Mouse (Mus musculus) embryo, embryonic 11 days (tissue): Measurements from ENCODE around the gene Mmp14.

Experiments used
- DNase-seq: peaks from one replicate; pipeline ENCODE4 v3.0.0-alpha.2; 2015

Mmp14 gene

DNA sequence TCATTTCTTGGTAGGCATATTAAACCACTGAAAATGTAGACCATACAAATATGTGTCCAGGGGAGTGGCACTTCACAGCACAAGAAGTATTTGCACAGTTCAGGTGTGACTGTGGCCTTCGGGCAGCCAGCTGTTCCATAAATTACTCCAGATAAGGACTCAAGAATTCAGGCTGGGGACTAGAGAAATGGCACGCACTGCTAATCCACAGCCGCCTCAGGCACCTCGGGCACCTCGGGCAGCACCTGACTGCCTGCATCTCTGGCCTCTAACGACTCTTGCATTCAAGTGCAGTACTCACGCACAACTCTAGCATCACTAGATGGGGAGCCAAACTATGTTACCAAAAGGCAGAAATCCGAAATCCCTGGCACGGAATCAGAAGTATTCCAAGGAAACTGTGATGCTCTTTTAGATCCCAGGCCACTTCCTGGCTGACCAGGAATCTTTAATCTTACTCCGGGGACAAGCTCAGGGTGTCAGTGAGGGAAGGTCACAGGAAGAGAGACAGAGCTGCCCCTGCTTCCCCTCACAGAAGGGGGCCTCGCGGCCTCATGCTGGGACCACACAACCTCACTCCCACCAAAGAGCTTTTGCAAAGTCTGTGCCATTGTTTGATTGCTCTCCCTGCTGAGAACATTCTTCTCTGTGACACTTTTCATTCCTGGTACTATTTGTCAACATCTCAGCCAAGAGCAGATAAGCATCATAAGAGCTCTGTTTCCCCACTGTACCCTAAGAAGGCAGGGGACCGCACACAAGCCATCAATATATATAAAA lies 16.0 kb upstream of the Mmp14 start:
- DNase-seq, result no peak

DNA sequence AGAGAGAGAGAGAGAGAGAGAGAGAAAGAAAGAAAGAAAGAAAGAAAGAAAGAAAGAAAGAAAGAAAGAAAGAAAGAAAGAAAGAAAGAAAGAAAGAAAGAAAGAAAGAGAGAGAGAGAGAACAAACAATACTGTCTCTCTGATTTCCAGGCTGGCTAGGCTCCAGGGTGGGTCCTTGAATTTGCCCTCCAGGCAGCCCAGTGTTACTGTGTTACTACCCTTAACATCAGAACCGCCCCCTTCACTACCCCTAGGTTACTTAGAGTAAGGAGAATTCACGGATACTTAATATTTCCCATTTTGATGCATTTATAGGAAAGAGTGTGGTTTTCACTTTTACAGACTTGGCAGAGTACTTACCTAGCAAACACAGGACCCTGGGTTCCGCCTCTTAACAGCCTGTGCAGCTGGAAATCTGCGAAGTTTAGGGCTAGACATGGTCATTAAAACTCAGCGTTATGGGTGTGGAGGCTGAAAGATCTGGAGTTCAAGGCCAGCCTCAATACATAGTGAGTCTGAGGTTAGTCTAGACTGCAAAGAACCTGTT lies 15.1 kb upstream of the Mmp14 start:
- no peak for DNase-seq

DNA sequence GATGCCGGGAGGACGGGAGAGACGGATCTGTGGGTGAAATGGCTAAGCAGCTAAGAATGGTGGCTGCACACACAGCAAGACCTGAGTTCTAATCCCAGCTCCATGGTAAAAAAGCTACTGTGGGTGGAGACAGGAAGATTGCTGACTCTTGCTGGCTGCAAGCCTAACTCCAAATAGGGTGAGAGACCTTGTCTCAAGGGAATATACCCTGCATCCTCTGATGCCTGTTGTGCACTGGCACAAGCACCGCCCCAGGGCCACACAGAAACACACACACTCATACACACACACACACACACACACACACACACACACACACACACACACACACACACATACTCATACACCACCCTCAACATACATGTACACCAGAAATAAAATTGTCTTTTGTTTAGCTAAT lies 14.6 kb upstream of the Mmp14 start:
- DNase-seq, result no peak

DNA sequence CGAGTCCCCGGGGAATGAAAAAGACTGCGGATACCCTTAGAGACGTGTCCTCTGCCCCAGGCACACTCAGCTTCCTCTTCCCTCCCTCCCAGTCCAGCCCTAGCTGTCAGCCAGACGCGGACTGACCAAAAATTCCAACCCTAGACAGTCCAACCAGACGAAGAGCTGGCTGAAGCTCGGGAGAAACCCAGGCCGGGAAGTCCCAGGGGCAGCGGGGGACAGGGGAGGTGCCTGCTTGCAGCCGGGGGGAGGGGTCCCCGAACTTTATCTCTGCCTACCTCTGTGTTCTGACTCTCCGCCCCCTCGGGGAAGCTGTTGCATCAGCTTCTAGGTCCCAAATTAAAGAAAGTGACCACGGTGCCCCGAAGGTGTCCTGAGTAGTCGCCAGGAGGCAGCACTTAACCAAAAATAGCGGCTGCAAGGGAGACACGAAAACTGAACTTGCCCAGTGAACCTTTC lies 13.8 kb upstream of the Mmp14 start, which contains the start of gene Slc7a7:
TSS of gene Slc7a7 (minus strand) at position 158 of the 459 bp plus-strand sequence.
- peak; percentile 62 for DNase-seq

DNA sequence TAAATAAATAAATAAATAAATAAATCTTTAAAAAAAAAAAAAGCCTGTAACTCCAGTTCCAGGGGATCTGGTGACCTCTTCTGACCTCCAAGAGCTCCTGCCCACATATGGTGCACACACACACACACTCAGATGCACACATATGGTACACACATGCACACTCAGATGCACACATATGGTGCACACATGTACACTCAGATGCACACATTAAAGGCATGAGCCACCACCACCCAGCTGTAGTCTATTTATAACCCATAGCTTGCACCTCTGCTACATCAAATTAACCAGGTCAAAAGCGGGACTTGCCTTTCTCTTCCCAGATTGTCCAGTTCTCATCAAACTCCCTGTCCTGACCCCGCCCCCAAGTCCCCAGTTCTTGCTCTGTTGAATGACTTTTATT lies 10.4 kb upstream of the Mmp14 start:
- no peak for DNase-seq

DNA sequence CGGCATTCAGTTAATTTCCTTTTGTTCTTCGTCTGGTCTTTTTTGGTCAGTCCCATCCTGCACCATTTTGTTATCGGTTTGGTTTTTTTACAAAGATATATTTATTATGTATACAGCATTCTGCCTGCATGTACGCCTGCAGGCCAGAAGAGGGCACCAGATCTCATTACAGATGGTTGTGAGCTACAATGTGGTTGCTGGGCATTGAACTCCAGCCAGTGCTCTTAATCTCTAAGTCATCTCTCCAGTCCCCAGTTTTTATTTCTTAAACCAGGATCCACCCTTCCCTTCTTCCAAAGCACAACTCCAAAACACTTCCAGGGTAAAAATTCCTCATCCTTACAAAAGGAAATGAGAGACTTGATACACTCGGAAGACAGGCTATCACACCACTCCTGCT lies 8.0 kb upstream of the Mmp14 start:
- DNase-seq, result no peak

DNA sequence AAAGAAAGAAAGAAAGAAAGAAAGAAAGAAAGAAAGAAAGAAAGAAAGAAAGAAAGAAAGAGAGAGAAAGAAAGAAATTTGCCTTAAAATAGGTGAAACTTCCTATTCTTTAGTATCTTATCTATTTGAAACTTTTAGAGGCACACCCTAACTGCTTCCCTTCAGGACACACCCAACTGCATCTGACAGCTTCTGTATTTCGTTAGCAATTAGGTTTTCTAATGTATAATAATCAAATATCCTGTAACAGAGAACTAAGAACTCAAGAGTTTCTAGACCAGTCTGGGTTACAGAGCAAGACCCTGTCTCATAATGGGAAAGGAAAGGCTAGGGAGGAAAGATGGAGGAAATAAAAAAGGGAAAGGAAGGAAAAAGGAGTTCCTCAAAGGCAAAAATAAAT lies 6.8 kb upstream of the Mmp14 start:
- DNase-seq, result no peak

DNA sequence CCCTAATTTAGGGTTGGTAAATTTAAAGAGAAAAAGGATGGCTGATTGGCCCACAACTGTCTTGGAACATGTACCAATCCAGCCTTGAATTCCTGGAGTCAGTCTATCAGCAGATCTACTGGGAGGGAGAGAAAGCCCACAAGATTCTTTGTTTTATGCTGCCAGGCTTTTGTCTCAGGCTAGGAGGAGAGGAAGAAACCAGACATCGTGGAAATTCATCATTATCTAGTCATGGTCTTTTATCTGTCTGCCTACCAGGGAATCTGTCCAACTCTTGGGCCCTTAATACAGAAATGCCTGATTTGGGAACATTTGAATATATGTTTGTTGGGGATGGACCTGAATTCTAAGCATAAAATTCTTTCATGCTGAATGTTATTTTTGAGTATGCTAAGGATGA lies 5.9 kb upstream of the Mmp14 start:
- no peak for DNase-seq

DNA sequence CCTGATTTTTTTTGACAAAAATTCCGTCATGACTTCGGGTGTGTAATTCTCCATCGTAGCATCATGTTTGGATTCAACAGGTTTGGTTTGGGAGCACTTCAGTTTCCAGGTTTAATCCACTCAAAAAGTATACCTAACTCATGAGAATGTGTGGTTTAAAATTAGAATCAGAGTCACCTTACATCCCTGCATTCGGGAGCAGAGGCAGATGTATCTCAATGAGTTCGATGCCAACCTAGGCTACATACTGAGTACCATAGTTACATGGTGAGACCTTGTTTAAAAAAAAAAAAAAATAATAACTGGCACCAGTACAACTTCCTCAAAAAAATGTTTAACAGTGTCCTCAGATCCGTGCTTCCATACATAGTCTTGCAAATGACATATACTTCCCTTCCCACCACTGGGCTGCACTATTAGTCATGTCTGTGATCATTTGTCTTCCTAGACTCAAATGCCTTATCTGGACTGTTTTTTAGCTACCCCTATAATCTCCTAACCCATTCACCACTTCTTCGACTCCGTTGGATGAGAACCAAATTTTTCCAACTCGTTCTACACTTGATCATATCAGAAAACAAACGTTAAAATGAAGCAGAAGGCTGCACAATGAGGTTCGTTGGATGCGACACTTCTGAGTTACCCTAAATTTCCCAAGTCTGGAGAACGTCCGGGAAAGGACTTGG lies 5.3 kb upstream of the Mmp14 start:
- DNase-seq, result no peak

DNA sequence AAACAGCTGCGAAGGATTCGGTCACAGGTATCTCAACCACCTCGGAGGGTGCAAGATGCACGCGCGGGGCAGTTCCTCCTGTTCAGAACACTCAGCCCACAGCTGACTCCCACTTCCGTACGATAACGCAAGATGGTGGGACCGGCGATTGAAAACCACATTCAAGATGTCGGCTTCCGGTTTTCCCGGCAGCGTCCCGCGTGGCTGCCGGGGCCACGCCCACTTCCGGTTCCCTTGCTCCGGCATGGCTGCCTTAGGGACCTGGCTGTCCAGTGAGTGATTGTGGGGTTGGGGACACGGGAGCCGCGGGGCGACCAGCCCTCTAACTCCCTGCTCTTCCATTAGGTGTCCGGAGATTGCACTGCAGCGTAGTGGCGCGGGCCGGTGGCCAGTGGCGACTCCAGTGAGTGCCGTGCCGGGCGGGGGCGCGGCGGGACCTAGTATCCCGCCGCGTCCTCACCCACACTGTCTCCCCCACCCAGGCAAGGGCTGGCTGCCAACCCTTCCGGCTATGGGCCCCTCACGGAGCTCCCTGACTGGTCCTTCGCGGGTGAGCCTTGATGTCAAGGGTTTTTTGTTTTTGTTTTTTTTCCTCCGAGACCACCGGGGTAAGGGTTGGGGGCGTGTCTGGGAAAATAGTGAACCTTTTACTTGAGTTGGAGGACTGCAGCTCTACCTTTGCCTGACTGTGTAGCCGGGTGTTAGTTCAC lies 4.6 kb upstream of the Mmp14 start, which contains the start of gene Mrpl52:
TSS of gene Mrpl52 (plus strand) at position 221 of the 710 bp plus-strand sequence.
- DNase-seq, result peak; percentile 98

DNA sequence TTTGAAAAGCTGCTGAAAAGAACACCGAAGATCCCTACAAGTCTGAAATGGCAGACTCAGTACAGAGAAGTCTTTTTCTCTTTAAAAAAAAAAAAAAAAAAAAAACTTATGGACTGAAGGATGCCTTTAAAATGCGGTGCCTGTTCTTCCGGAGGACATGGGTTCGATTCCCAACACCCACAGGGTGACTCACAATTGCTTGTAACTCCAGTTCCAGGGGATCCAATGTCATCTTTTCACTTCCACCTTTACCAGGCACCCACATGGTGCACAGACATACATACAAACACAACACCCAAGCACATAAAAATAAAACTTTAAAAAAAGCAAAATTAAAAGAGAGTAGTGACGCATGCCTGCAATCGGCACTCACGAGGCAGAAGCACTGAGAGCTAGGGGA lies 3.7 kb upstream of the Mmp14 start:
- no peak for DNase-seq

DNA sequence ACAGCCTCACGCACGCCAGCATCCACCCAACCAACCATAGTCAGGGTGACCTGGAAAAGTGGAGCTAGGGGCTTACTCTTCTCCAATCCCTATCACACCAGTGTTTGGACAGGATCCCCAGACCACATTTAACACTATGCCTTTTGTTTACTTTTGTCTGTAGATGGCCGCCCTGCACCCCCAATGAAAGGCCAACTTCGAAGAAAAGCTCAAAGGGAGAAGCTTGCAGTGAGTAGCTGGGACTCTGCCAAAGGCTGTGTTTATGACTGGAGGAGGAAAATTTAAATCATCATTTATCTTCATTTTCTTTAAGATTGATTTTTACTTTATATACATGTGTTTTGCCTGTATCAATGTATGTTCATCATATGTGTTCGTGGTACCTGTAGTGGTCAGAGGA lies 3.0 kb upstream of the Mmp14 start:
- no peak for DNase-seq

DNA sequence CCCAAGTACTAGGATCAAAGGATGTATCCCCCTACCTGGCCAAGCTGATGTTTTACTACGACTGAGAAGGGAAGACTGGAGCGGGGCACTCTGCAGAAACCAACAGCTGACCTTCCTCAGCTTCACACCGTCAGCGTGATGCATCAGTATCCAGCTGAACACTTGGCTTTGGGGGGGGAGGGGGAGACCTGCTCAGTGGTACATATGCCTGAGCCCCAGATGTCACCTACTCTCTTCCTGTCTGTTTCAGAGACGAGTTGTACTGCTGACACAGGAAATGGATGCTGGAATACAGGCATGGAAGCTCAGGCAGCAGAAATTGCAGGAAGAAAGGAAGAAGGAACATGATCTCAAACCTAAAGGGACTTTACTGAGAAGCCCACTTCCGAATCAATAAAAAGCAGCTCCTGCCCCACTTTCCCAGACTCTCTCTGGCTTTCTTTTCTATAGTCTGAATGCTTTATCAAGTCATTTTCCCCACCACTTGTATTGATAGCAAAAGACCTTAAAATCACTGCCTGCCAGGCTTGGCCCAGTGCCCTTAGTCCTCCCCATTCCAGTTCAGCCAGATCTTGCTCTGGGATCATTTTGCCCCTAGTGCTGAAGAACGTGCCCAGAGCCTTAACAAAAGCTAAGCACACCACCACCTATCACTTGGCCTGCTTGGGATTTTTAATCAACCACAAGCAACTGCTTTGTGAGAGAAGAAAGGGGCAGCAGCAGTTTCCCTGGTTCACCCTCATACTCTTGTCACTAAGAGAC lies 1.9 kb upstream of the Mmp14 start:
- no peak for DNase-seq

DNA sequence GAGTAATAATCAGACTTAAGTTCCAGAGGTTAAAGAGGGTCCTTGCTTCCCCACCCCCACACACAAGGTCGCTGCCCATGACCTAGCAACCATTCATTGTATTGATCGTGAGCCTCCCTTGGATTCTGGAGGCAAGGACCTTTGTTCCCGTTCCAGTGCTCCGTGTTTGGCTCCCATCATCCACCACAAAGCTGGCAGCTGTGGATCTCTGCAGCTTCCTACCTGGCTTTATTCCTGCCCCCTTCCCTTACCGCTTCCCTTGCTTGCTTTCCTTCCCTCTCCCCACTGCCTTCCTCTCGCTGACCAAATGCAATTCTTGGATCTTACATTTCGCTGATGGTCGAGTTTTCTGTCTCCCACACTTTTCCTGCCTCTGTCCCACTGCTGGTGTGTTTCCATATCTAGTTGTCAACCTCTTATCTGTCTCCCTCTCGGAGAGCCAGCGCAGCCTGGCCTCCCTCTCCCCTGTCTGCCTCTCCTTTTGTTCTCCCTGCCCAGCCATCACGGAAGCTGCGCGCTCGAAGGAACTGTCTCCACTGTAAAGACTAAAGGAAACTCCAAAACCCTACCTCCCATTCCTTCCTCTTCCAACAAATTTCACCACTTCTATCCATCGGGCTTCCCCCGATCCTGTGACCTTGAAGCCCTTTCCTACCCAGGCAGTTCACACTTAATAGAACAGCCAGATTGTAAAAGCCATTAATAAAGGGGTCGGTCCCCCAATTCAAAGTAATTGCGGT lies 836 bp upstream of the Mmp14 start:
- DNase-seq, result peak; percentile 54

DNA sequence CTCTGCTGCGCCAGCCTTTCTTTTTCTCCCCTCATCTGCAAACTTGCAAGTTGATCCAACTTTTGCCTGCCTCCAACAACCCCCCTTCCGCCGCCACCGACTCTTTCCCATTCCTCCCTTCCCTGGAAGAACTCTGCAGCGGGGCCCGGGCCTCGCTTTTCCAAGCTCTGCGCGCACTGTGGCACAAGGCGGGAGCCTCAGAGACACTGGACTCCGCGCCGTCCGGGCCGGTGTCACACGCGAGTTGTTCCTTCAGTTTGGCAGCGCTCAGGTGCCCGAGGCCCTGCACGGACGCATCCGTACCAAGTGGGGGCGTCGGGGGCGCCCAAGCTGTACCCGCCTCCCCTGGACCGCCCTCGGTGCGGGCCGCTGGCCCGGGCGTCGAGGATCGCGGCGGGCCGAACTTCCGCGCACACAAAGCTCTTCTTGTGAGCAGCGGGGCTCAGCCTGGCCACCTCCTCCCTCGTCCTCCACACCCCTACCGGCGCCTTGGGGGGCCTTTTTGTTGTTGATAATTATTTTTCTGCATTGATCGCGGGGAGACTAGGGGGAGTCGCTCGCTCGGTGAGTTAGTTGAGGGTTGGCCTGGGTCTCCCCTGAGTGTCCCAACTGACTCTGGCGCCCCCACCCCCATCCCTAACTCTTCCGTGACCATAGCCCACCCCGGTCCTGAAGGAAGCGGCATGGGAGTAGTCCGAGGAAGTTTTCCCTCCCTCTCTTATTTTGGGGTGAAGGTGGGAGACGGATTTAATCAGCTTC lies 845 bp downstream of the Mmp14 start:
- DNase-seq, result peak; percentile 70

DNA sequence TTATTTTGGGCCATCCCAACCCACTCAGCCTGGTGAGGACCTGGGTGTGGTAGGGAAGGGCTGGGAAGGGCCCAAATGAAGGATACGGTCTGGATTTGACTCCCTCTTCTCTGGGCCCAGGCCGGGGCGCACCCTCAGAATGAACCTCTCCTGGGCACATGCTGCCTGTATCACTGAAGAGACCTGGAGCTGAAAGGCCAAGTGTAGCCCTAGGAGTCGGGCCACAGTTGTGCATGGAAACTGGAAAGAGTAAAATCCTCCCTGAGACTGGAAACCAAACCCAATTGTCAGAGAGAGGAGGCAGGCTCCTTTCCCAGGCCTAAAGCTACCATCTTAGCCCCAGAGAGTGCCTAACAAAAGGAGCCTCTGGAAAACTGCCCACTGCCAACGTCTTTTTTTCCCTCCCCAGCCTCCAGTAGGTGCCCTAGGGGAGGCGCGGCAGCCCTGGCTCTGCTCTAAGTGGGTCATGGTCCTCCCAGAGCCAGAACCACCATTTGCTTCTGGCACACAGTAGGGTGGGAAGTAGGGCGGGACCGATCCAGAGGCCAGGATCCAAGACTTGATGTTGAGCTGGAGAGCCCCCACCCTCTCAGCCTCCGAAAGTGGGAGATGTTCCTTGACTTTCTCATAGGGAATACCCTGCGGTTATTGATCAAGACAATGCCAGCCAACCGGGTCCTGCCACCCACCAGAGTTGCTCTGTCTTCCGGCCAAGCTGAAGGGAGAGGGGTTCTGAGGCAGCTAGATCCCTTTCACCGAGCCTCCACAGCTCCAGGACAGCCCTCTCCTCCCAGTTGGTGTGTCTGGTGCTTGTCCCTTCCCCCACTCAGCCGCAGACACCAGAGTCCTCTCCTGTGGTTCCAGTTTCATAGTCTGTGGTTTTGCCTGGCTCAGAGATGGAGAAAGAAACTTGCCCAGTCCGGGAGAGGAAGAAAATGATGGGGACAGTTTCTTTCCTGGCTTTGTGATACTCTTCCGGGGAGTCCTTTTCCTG lies 1.7 kb downstream of the Mmp14 start:
- no peak for DNase-seq

DNA sequence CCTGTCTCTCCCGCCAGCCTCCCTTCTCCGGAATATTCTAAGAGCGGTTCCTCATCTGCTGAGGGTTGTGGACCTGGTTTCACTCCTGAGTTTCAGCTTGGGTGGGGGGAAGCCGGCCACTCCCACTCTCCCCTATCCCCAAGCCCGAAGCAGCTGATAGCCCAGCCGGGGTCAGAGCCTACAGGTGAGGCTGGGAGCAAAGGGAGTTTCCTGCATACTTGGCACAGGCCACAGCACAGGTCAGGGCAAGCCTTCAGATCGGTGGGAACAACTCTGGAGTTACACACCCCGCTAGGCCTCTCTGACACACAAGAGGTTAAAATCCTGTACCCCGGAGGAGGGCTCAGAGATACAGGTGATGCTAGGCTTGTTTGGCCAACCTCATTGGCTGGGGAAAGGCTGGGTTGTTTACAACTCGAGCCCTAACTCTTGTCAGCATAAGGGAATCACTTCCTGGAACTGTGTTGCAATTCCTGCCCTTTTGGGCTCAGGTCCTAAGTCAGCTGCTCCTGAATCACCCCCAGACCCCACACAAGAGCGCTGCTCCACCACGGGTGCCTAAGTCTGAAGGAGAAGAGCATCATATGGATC lies 2.6 kb downstream of the Mmp14 start:
- DNase-seq, result no peak

DNA sequence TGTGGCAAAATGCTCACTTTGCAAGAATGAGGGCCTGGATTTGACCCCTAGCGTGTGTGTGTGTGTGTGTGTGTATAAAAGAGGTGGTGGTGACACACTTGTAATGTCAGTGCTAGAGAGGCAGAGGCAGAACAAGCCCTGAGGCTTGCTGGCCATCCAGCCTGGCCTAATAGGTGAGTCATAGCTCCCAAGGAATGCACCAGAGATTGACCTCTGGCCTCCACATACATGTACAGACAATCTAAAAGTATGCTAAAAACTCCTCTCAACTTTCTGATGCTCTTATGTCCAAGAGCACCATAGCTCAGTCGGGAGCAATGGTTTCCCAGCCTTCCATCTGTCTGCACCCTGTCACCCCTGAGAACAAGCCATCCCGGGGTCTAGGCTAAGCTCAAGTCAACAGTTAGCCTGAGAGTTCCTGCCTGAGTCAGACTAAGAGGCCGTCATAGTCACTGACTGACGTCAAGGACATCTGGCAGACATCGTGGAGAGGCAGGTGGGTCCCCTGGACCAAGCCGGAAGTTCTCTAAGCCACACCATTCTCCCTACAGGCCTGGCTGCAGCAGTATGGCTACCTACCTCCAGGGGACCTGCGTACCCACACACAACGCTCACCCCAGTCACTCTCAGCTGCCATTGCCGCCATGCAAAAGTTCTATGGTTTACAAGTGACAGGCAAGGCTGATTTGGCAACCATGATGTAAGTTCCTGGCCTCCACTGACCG lies 3.9 kb downstream of the Mmp14 start:
- no peak for DNase-seq

DNA sequence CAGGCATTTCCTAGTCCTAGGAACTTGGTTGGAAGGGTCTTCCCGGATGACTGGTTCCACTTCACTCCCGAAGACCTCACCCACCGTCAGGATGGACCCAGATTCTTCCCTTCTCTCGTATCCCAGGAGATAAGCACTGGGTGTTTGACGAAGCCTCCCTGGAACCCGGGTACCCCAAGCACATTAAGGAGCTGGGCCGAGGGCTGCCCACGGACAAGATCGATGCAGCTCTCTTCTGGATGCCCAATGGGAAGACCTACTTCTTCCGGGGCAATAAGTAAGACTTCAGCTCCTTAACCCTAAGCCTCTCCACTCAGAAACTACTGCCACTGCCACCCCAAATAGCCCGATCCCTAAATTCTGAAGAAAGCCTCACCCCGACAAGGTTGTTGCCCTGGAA lies 7.7 kb downstream of the Mmp14 start:
- DNase-seq, result no peak
